Mouse (Mus musculus) left cerebral cortex, adult 11 months (tissue): ENCODE data around the gene Trpc1.

Source experiments
- DNase-seq: peaks from one replicate; pipeline ENCODE4 v3.0.0; 2022; ENCODE audit warnings: low spot score

Trpc1 gene

DNA sequence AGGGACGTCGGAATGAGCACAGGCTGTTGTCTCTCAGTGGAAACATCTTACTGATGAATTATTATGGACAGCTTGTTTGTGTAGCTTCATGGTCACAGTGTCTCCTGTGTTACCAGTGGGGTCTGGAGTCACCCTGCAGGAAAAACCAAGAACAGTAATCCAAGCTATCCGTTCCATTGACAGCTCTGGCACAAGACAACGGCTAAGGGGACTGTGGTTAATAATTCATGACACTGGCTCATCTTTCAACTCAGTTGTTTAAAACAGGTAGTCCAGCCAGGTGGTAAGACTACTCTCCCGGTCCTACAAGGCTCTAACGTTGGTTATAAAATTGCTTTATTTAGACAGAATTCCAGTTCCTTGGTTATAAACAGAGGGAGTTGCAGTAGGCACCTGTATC, 53.6 kb downstream of the Trpc1 start:
- no peak for DNase-seq

DNA sequence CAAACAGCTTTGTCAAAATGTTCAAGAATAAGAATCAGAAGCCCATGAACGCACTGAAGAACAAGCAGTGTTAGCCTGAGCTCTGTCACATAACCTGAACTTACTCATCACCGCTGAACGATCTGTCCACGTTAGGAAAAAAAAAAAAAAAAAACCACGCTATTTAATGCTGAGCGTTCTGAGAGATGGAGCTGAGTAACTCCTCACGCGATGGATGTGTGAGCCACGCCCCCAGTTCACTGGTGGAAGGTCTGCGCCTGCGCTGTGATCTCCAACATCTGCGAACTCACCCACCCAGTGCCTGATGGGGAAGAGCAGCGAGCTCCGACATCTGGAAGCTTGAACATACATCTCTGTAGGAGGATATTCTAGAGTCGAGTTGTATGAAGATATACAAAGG, 55.2 kb downstream of the Trpc1 start:
- no peak for DNase-seq

DNA sequence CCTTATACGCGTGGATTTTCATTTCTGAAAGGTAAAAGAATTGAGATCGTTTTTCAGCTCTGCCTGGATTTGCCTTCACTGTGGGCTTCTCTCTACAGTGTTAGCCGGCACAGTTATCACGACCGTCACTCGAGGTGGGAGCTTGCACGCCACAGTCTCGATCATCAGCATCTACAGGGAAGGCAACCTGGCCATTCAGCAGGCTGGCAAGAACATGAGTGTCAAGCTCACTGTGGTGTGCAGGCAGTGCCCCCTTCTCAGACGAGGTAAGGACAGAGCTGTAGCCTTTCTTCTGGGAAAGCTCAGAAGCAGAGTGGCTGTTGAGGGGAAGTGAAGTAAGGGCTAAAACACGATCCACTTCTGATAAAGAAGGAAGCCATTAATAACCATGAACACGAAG, 55.6 kb downstream of the Trpc1 start:
- DNase-seq = no peak

DNA sequence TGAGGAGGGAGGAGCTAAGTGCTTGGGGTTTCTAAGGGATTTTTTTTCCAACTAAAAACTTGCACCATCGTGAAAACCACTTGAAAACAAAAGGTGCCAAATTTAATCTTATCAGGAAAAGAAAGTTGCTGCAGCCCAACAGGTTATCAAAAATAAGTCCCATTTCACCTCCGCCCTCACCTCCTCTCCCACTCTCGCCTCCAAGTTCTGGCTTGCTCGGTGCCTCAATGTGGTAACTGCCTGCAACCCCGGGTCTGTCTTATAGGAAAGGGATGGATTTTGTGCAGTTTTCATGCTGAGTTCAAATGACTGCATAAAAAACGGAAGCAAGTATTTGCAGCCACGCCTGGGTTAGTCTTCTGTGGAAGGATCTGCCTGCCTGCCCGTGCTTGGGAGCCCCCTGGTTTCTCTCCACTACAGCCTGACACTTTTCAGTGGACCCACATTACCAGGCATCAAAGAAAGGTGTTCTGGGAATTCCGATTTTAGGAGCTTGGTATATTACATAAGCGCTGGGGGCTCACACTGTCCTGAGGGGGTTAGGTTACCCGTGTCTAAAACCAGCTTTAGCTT, 56.6 kb downstream of the Trpc1 start:
- DNase-seq = no peak

DNA sequence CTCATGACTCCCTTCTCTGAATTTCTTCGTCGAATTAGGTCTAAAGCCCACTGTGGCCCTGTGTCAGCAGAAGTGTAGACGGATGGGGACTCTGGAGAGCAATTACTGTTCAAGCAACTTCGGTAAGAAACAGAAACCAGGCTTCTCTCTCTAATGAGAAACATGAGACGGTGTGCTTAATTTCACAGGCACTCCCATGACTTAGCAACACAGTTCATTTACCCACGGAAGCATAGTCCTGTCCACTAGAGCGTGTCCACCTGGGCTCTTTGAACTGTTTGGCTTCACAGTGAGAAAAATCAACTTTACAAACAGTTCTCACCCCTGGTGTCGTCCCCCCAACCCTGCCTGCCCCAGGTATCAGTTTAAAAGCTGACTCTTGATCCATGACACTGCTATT, 57.4 kb downstream of the Trpc1 start:
- DNase-seq = no peak

DNA sequence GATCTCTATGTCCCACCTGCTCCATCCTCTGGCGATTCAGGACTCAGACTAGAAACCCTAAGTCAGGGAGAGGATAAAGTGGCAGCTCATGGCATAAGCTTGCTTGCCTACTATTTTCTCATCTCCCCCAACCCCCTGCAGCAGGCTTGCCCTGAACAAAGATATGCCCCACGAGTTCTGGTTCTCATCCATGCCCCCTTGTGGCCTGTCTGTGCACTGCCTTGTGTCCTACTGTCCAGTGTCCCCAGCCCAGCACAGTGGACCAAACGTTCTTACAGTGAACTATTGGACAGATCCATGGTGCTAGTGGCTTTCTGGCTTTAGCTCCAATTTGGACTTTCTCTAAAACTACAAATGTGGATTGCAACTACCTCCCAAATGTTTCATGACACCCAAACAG, 62.1 kb downstream of the Trpc1 start:
- DNase-seq = no peak

DNA sequence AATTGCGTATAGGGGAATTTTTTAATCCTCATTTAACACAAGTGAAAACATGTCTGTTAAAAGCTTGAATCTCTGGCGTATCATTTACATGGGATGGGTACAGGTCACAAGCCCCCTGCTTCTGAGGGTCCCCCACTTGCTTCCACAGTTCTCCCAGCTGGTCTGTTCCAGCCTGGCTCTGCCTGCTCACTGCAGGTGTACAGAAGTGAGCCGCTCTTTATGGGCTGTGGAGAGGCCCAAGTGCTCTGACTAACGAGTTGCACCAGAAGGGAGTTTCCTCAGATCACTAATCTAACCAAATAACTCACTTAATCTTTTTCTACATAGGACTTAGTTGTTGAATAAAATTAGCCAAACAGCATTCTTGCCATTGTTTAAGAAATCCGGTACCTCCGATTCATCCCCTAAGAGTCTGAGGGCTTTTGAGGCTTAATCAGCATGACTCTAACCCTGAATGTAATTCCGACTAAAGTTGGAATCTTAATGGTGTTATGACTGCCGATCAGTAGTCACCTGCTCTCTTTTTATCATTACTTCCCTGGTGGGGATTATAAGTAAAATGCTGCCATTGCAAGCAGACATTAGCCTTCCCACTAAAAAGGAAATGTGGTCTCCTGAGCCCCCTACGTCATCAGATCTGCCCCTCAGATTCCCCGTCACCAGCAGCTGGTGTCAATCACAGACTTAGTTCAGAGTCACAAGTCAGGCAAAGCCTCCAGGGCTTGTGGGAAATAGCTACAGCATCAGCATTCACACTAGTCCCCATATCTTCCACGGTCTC, 64.3 kb downstream of the Trpc1 start:
- DNase-seq = no peak

DNA sequence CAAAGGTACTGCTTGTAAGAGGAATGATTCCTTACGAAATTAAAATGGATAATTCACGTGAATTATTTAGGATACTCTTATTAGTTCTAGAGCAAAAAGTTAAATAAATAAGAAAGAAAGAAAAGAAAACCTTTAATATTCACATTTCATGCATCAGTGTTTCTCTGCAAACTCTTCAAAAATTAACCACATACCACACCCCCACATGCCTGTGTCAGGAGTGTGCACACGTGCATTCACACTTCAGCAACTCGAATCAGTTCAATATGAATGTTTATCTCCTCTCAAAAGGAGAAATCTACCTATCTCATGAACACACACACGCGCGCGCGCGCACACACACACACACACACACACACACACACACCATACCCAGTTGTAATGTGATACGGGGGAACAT, 69.5 kb downstream of the Trpc1 start:
- DNase-seq = no peak

DNA sequence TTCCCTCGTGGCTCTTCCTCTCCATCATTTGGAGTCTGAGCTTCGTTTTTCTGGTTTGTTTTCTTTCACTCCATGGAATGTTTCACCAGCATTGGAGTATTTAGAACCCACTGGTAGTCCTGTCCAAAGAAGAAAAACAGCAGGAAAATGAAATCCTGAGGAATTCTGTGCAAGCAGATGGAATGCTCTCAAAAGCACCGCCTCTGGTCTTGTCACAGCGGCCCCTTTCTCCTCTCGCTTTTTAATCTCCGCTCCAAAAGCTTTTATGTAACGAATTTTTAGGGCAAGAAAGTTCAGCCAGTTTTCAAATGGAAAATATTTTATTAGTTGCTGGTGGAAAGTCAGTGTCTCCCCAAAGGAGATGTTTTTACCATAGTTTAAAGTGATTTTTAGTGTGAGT, 70.2 kb downstream of the Trpc1 start:
- DNase-seq = no peak

DNA sequence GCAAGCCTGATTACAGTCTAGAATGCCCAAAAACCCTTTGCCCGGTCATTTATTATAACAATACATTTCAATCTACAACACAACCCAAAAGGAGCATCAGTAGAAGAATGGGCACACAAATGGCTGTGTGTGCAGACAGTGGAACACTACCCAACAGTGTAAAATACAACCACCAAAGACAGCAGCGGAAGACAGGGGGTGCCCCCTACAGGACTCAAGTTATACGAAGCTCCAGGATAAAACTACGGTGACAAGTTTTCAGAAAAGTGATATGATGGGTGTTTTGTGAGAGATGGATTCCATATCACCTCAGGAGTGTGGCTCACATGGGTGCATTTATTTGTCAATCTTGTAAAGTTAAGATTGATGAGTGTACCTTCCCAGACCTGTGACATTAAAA, 74.2 kb downstream of the Trpc1 start:
- no peak for DNase-seq

DNA sequence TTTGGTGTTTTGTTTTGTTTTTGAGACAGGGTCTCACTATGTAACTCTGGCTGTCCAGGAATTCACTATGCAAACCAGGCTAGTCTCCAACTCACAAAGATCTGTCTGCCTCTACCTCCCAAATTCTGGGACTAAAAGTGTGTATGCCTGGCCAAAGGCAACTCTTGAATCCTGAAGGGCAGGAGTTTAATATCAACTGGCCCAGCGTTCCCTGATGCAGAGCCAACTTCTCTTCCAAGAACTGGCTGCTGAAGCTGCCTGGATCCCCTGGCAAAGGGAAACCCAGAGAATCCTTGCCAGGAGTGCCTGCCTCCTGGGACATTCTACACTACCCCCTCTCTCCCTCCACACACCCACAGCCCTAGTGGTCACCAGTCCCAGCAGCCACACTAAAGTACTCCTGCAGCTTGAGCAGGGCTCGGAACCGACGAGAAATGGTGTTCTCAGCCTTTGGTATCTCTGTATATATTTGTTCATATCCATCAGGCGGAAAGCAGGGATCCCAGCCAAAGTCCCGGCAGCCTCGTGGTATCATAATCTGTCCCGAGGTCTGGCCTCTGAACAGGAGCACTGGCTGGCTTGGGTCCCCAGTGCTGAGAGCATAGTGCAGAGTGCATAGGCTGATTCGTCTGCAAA, 75.0 kb downstream of the Trpc1 start:
- DNase-seq = no peak

DNA sequence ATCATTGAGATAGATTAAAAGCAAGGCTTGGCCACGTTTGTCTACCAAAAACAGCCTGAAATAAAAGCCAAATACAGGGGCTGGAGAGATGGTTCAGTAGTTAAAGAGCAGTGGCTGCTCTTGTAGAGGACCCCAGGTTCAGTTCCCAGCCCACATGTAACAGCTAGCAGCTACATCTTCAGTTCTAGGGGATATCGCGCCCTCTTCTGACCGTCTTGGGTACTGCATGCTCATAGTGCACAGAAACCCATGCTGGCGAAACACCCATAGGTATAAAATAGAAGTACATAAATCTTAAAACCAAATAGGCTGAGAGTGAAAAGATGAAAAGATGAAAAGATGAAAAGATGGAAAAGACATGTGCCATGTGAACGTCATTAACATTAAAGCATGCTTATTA, 77.4 kb downstream of the Trpc1 start:
- no peak for DNase-seq

DNA sequence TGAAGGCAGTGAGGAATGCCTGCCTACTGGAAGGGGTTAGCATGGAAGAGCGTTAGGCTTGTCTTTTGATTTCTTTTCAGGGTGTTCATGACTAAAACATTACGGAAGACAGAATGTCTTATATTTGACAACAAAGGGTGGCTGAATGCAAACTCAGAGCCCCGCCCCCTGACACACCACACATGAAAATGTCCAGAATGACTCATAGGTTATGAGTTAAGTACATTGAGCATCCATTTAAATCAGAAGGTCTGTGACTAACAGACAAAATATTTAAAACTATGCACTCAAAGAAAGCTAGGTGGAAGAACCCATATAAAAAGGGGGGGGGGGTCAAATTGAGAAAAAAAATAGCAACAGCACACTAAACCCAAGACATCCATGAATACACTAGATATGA, 77.8 kb downstream of the Trpc1 start:
- no peak for DNase-seq

DNA sequence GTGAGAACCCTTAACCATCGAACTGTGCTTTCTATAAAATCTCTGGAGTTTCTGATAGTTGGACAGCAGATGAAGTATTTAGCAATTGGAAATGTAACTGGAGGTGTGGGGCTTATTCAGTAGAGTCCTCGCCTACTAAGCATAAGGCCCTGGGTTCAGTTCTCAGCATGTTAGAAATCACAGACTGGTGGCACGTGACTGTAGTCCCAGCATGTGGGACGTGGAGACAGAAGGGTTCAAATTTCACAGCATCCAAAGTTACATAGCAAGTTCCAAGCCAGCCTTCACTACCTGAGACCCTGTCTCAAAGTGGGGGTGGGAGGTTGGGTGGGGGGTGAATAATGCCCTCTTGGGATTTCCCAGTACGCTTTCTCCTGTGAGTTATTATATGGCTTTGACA, 81.9 kb downstream of the Trpc1 start:
- DNase-seq = no peak

DNA sequence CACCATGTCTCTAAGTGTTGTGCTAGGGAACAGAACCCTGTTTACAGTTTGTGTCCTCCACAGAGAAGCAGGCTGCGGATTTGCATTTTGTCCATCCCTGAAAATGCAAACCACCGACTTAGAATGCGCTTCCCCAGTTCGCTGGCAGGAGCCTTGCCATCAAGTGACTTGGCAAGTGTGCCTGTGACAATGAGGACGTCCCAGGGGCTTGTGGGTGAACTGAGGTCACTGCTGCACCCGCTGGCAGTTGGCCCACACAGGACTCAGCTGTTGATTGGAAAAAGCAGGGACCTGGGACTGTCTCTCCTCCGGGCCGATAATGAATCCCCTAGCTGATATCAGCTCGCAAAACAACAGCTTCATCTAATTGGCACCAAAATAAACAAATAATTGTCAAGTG, 82.3 kb downstream of the Trpc1 start:
- DNase-seq = peak; percentile 55

DNA sequence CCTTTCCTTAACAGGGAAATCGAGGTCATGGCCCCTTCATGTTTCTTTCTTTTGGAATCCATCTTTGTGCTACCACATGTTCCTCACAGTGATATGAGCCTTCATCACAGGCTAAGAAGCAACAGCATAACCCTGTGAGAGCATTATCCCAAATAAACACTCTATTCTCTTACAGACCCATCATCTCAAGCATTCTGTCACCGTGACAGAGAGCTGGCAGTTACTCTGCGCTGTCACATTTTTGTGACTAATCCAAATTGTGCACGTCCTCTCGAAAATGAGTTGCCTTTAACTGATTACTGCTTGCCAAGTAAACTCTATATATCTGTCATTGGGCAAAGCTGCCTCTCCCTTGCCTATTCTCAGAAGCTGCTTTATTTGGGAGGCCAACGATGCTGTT, 84.3 kb downstream of the Trpc1 start:
- no peak for DNase-seq

DNA sequence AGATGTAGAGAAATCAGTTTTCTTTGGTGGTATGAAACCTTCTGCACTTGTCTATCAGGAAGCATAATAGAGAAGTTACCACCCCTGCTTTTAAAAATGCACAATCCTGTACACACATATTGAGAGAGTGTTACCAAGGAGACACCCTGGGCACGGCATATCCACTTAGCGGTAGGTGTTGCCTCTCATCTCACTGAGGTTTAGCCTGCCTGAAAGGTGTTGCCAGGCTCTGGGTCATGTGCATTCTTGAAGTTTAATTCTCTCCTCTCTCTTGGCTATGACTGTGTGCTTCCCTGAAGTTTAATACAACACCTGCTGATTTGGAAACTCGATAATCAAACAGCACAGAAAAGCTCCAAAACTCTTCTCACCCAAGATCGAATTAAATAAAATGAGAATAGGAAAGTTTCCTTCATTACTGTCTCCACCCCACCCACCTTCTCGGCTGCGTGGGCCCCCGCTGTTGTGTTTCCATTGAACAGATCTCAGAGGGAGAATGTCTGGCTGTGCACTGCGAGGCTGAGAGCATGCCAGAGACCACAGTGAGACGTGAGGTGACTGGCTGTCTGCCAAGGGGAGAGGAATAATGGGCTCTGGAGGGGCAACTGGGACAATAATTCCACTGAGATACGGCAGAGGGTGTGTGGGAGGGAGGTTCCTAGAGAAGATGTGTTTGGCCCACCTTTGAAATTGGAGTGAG, 85.7 kb downstream of the Trpc1 start:
- no peak for DNase-seq

DNA sequence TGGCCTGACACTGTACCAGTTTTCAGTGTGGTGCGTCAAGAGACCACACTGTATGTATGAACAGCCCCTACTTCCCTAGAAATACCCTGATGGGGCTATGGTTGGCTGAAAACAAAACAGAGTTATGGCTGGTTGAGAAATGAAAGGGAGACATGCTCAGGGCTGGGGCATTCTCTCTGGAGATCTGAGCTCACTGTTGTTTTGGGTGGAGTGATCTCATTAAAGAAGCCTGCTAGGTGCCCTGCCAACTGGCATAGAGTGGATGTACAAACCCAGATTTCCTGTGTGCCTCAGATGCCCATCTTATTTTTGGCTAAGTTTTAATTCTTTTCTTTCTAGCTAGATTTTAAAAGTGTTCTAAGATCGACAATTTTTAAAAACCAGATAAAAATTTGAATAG, 92.2 kb downstream of the Trpc1 start:
- no peak for DNase-seq
